ENCODE assay signal across 9 mouse cellular contexts in genomic region chr15:63360402-63360801, GRCm38 (mm10).
DNase-seq lines count a peak whose midpoint lies in the region; ATAC-seq lines count a peak whose summit lies in the region.
"Had no signal": no experiment of that assay in that cellular context is flagged by ENCODE, and none has a peak within 500 bp of the region (broad histone marks: within the 10 kb centered on the region; RNA-seq: fewer than 3 reads in every experiment).

No protein-coding gene starts in this region.

- H3K4me2 ChIP-seq in kidney, embryonic 16.5 days (replicated peaks; ENCODE audit: low read depth, low read length), result no peak overlapping the region

- no peaks in the 10 kb centered on the region for H3K27me3 ChIP-seq in kidney, embryonic 16.5 days (ENCODE audit: insufficient read depth, low read length)
- H3K27me3 ChIP-seq in midbrain, embryonic 10.5 days (ENCODE audit: low read depth, poor library complexity, severe bottlenecking), result no peaks in the 10 kb centered on the region
- H3K27me3 ChIP-seq: Patski had no signal

- no peak overlapping the region for H3K9ac ChIP-seq in kidney, embryonic 16.5 days (replicated peaks; ENCODE audit: low read length)

- H3K27ac ChIP-seq in kidney, embryonic 16.5 days (ENCODE audit: low read length), result no peak overlapping the region
- no peak overlapping the region for H3K27ac ChIP-seq in midbrain, embryonic 10.5 days (replicated peaks)

- no peak for ATAC-seq in kidney, embryonic 16.5 days (ENCODE audit: low FRiP score, low TSS enrichment)
- ATAC-seq: Patski had no signal

- H3K4me3 ChIP-seq in kidney, embryonic 16.5 days (ENCODE audit: low read length), result no peak overlapping the region
- H3K4me3 ChIP-seq in midbrain, embryonic 10.5 days, result no peak overlapping the region

- 66% methylated on average over 7 of the region's 7 CpGs for WGBS in kidney, embryonic 16.5 days
- 91% methylated on average over 7 of the region's 7 CpGs for WGBS in midbrain, embryonic 10.5 days

- no peaks in the 10 kb centered on the region for H3K4me1 ChIP-seq in kidney, embryonic 16.5 days (ENCODE audit: insufficient read depth, low read length)
- H3K4me1 ChIP-seq in midbrain, embryonic 10.5 days, result no peaks in the 10 kb centered on the region

- intact Hi-C loops in heart, postnatal 10 days (cut with DNase I), result no loop called here

- peak; percentile 17 for DNase-seq in kidney, postnatal 14 days
- DNase-seq in fat pad, adult 2 months (ENCODE audit: extremely low read depth, low read depth, low spot score), result peak; percentile 63
- DNase-seq in heart, postnatal 10 days, result peak; percentile 77 to 86
- DNase-seq in lung, postnatal 4 days, result peak; percentile 58 to 59
- no peak for DNase-seq in midbrain, embryonic 10.5 days (ENCODE audit: low spot score)
- no peak for DNase-seq in c-Kit-positive CD71-positive TER-119-positive erythroid progenitor cells, embryonic 14.5 days (ENCODE audit: low spot score)
- no peak for DNase-seq in ovary, postnatal 14 days (ENCODE audit: low spot score)

- no peaks in the 10 kb centered on the region for H3K9me3 ChIP-seq in kidney, embryonic 16.5 days (ENCODE audit: low read length)
- H3K9me3 ChIP-seq in midbrain, embryonic 10.5 days (replicated peaks), result no peaks in the 10 kb centered on the region

- H3K36me3 ChIP-seq in kidney, embryonic 16.5 days (ENCODE audit: insufficient read depth, low read length), result no peaks in the 10 kb centered on the region
- no peaks in the 10 kb centered on the region for H3K36me3 ChIP-seq in midbrain, embryonic 10.5 days

Comparison
In these comparisons a context has a peak if more than half of its experiments do, and no peak if none do; other contexts are left out.
1. DNase-seq: peak in kidney, postnatal 14 days (single experiment), fat pad, adult 2 months (single experiment), heart, postnatal 10 days (2 of 2) and lung, postnatal 4 days (2 of 2); none in midbrain, embryonic 10.5 days (single experiment), c-Kit-positive CD71-positive TER-119-positive erythroid progenitor cells, embryonic 14.5 days (single experiment) and ovary, postnatal 14 days (single experiment).